Mouse (Mus musculus) hindlimb bud, embryonic 11.5 days (tissue): ENCODE measurements around the gene Golga5.

Source experiments
- DNase-seq: peaks from one replicate; pipeline ENCODE4 v3.0.0-alpha.2; 2012; ENCODE audit warnings: low read depth, low spot score; ENCODE audit errors: extremely low spot score

The Golga5 gene

DNA sequence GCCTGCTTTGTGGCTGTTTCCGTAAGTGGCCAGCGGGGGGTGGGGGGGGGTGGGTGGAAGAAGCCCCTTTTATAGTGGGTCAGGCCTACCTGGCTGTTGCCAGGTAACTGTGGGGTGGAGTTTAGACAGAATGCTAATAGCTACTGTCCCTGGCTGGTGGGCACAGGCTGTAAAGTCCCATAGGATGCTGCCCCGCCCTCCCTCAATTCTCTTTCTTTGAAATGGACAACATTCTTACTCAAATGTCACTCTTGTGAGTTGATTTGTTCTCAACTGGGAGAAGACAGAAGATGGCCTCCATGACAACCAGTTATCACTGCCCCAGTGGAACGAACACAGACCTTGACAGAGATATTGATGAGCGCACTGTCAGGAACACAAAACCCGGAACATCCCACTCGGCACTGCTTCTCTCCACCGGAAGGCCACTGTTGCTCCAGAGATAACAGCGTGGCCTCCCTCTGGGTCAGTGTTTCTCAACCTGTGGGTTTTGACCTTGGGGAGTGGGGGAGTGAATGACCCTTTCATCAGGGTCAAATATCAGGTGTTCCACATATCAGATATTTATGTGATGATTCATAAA lies 36.3 kb downstream of the Golga5 start:
- DNase-seq: no peak

GRCm38 (mm10) chr12:102505949-102506348 lies 37.0 kb downstream of the Golga5 start:
- no peak for DNase-seq

DNA sequence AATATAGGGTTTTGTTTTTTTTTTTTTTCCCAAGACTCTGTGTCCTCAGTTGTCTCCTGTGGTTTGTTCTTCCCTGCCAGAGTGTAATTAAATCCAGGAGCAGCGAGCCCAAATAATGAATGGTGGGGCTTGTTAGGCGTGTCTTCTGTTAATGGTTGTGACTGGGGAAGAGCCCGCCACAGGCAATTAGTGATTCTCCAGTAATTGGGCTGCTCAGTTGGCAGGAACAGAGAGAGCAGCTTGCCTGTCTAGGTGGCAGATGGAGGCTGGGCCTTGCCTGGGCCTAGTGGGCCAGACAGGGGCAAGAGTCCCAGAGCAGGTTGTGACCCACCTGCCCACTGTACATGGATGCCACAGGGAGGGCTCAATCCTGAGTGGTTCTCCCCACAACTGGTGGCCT lies 42.4 kb downstream of the Golga5 start:
- DNase-seq: no peak

DNA sequence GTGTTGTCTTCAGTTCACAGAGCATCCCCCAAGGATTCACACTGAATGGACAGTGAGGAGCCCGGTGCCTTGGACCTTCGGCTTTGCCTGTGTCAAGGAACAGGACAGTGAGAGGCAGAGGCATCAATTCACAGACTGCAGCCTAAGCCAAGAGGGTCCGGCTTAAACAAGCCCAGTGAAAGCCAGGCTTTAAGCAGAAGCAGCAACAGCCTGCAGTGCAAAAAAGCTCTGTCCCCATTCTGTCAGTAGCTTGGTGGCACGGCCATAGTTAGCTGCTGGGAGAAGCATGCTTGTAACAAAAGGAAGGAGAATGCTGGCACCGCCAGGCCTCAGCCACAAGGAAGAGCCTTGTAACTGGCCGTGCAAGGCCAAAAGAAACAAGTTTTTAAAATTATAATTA lies 45.2 kb downstream of the Golga5 start:
- DNase-seq: no peak

- no peak for DNase-seq
Measured at GRCm38 (mm10) chr12:102514751-102515150, 45.8 kb downstream of the Golga5 start.

DNA sequence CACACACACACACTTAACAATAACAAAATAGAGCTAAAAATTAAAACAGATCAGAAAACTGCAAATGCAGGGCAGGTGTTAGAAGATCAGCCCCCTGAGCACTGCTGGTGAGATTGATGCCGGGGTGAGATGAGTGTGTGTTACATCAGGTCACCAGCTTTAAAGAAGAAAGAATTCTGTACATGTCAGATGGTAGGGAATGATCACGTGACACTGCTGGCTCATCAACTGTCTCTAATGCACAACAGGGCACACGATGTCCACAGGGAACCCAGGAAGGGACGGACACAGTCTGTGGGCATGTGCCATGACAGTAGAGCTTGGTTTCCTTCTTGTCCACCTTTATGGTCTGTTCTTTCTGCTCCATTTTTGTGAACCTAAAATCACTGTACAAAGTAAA lies 47.2 kb downstream of the Golga5 start:
- DNase-seq: no peak

GRCm38 (mm10) chr12:102517647-102518046 lies 48.7 kb downstream of the Golga5 start:
- no peak for DNase-seq

GRCm38 (mm10) chr12:102519929-102520720 lies 51.2 kb downstream of the Golga5 start:
- no peak for DNase-seq

DNA sequence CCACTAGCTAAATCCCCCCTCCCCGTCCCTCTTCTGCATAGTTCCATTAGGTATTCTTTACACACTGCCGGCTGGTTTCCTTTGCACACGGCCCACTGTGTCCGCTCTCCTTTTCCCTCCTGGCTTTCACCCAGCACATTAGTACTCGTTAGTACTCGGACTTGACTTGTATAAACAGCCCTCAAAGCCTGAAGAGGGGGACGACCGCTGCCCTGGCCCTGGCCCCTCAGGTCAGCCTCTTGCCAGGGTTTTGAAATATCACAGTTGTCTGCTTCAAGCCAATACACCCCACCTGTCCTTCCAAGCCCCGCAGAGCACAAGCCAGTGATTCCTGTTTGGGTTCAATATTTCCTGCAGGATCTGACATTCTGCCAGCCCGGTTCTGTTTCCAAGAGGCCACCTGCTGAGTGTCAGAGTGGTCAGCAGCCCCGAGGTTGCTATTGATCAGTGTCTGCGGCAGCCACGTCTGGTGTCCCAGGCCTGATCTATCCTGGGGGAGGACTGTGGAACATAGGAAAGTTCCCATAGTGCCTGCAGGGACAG lies 52.9 kb downstream of the Golga5 start:
- no peak for DNase-seq

GRCm38 (mm10) chr12:102524216-102524615 lies 55.3 kb downstream of the Golga5 start:
- DNase-seq: no peak

DNA sequence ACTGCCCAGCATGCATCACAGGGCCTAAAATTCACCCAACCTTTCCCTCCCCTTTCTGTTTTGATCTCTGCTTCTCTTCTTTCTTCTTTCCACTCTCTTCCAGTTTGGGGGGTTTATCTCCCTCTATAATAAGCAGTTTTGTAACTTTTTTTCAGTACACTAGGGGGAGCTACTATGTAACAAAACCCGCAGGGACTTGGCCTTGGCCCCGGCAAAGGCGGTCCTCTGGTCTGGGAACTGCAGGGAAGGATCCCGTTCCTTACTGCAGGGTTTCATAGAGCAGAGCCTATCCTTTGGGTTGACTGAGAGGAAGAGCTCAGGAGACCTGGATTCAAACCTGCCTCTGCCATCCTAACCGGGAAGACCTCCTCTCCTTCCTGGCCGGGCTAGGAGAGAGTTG lies 55.8 kb downstream of the Golga5 start:
- DNase-seq: no peak

GRCm38 (mm10) chr12:102527989-102528388 lies 59.1 kb downstream of the Golga5 start:
- no peak for DNase-seq

GRCm38 (mm10) chr12:102535796-102536195 lies 66.9 kb downstream of the Golga5 start:
- DNase-seq: no peak

GRCm38 (mm10) chr12:102540278-102540677 lies 71.3 kb downstream of the Golga5 start:
- DNase-seq: no peak

GRCm38 (mm10) chr12:102541168-102541567 lies 72.2 kb downstream of the Golga5 start:
- DNase-seq: no peak

GRCm38 (mm10) chr12:102545122-102545521 lies 76.2 kb downstream of the Golga5 start:
- DNase-seq: no peak
